Mouse (Mus musculus) retina, adult 2 months (tissue): ENCODE data around the gene Aprt.
"Not testable (repeated sequence)": the region's sequence is repeated elsewhere in the genome, so short reads cannot be mapped to it uniquely, and the experiment has no call there.

Experiments used
- DNase-seq: peaks from one replicate; pipeline ENCODE4 v3.0.0-alpha.2; 2012; ENCODE audit warnings: low read depth, low spot score

Gene Aprt

GRCm38 (mm10) chr8:122586171-122586570, 9.5 kb upstream of the Aprt start:
- no peak for DNase-seq

DNA sequence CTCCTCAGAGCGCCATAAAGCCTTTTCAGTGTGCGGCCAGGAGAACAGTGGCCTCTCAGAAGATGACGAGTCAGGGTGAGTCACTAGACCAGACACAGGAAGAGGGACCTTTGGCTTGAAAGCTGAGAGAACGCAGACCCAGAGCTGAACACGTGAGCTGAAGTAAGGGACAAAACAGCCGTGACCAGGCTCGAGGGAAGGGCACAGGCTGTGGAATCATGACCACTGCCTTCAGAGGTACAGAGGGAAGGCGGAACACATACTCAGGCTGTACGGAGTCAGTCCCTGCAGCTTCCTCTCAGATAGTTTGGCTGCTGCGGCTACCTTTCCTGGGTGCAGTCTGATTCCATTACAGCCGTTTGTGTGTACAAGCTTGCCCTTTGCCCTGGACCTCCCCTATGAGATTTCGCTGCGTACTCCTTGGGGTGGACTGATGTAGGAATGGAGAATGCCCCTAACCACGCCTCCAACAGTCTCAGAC, 8.7 kb upstream of the Aprt start:
- DNase-seq: no peak

DNA sequence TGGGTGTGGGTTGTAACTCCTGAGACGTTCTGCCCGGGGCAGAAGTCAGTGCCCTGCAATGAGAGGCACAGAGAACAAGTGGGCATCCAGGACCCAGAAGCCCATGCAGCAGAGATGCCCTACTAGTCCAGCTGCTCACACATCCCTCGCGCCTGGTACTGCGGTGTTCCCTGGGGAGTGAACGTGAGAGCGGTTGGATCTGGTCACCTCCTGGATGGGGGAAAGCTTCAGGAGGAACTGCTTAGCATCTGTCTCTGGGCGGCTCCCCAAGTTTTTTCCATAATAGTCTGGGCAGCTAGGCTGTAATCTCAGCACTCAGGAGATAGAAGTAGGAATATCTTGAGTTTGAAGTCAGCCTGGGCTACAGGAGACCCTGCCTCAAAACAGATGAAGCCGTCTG, 8.3 kb upstream of the Aprt start:
- DNase-seq: no peak

DNA sequence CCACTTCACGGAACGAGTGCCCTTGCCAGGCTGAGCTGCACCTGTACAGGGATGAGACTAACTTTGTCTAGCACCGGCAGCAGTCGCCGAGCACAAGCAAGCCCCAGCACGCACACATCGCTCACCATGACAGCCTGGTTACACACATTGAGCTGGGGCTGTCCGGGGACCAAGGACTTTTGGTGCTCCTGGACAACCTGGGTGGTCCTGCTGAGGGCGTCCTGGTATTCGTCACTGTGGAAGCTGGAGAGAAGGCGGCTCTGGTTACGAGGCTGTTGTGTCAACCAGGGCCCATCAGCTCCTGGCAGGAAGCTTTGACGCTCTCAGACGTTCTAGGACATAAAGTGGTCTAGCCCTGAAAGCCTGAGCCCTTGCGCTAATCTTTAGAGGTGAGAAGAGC, 4.2 kb upstream of the Aprt start:
- no peak for DNase-seq

- DNase-seq: no peak
These were observed 2.5 kb upstream of the Aprt start for GRCm38 (mm10) chr8:122579196-122579595.

GRCm38 (mm10) chr8:122577116-122577515, 407 bp upstream of the Aprt start:
- no peak for DNase-seq

- DNase-seq: no peak
These were observed 718 bp downstream of the Aprt start for GRCm38 (mm10) chr8:122575735-122576647.

DNA sequence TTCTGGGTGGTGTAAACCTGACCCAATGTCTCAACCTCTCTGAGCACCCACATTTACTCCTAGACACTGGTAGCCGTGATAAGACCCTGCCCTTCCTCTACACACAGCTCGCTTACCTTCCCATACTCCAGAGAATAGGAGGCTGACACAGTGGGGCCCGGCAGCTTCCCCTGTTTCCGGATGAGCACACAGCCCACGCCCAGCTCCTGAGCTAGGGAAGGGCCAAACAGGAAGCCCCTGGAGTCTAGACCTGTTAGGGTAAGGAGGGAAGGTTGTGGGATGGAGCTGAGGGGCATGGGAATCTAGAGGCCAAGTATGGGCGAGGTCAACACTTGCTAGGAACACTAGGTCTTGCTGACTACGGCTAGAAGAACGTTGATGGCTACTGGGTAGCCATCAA, 1.4 kb downstream of the Aprt start:
- DNase-seq: no peak

- DNase-seq: no peak
These were observed 1.9 kb downstream of the Aprt start for GRCm38 (mm10) chr8:122574667-122575251.

DNA sequence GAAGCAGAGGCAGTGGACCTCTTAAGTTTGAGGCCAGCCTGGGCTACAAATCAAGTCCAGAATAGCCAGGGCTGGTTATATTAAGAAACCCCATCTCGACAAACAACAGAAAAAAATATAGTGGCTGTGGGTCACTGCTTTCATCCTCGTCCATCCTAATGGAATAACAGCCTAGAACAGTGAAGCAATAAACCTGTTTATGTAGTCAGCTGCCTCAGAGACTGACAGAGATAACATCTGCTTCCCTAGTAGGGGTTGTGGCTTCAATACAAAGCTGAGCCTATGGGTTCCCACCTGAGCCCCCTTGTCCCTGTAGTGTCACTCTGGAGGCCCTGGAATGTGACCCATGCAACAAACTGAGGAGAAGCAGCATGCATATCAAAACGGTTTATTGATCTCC, 2.4 kb downstream of the Aprt start:
- no peak for DNase-seq

- DNase-seq: no peak
These were observed 3.1 kb downstream of the Aprt start for GRCm38 (mm10) chr8:122573577-122573976.

- not testable (repeated sequence) for DNase-seq
These were observed 3.5 kb downstream of the Aprt start for GRCm38 (mm10) chr8:122573176-122573575.

DNA sequence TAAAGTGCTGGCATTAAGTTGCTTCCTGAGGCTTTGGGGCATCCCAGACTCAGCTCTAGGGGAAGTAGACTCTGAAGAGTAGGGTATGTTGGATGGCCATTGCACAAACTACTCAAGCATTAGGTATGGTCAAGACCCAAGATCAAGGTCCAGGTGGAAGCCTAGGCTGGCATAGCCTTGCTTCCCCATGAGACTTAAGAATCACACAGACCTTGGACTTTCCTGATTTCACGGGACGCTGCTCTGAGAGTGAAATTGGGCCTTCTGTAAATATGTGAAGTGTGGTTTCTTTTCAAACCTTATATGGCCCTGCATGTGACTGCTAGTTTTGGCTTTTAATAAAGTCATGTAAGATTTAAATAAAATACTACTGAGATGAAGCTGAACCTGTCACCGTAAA, 4.0 kb downstream of the Aprt start:
- no peak for DNase-seq

- DNase-seq: no peak
These were observed 4.9 kb downstream of the Aprt start for GRCm38 (mm10) chr8:122571750-122572267.

DNA sequence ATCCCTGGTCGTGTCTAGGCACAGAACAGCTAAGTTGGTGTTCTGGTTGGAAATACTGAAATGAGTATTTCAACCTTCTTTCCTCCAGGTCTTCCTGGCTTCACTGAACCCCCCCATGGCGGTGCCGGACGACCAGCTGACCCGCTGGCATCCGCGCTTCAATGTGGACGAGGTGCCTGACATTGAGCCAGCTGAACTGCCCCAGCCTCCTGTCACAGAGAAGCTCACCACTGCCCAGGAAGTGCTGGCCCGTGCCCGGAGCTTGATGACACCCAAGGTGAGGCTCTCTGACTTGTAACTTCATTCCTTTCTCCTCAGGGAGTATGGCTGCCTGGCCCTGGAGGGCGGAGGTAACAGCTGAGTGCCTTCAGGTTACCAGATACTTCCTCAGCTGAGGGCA, 5.6 kb downstream of the Aprt start:
- no peak for DNase-seq

DNA sequence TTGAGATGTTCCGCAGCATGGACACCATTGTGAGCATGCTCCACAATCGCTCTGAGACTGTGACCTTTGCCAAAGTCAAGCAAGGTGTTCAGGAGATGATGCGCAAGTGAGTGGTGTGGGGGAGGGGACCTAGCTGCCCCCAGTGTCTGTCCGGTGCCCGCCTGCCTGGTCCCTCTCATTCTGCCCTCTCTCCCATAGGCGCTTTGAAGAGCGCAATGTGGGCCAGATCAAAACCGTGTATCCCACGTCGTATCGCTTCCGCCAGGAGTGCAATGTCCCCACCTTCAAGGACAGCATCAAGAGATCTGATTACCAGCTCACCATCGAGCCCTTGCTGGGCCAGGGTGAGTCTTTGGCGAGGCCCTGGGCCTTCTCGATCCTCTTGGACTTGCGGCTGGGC, 6.7 kb downstream of the Aprt start:
- no peak for DNase-seq

GRCm38 (mm10) chr8:122569329-122569728, 7.4 kb downstream of the Aprt start:
- DNase-seq: no peak

DNA sequence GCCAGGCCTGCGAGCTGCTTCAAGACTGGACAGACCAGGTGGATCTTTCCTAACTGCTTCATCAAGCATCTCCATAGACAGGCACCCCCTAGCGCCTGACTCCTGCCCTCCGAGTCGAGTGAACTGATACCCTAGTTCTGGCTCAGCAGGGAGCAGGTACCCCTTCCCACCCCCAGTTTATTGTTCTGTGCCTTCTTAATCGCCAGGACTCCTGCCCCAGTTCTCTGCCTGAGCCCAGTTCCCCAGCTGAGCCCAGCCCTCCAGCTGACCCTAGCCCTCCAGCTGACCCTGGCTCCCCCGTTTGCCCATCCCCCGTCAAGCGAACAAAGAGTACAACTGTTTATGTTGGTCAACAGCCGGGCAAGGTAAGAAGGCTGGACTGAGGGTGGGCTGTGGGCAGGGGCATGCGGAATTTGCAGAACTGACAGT, 7.8 kb downstream of the Aprt start:
- no peak for DNase-seq

- DNase-seq: no peak
These were observed 8.6 kb downstream of the Aprt start for GRCm38 (mm10) chr8:122568109-122568504.

DNA sequence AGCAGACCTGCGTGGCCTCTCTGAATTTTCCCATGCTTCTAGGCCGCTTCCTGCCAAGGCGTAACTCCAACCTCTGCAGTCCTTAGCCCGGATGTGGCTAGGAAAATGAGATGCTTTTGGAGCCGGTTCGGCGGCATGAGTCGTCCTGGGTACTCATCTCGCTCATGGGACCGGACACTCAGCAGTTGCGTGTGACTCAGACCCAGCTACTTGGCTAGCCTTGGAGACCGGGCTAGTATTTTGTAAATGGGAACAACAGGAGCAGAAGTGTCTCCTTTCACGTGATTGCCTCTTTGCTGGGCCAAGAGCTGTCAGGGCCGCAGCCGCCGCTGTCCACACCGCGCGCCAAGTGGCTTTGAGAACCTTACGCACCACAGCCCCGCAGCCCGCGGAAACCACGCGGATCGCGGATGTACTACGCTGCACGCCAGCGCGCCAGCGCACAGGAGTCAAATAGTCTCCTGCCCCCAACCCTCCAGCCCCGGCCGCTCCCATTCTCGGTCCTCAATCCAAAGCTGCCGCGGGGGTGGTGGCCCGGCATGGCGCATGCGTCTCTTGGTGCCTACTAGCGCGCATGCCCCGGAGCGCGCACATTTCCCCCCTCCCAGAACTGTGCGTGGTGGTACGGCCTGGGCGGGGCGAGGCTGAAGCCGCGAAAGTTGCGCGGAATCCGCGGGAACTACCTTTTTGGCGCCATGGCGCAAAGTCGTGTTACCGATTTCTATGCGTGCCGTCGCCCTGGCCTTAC, 9.2 kb downstream of the Aprt start, which contains the start of gene Cdt1:
Gene Cdt1, plus strand, starts transcription at position 655 of the 748 bp plus-strand sequence.
- peak; percentile 83 for DNase-seq

- DNase-seq: peak; percentile 48
These were observed 9.9 kb downstream of the Aprt start for GRCm38 (mm10) chr8:122566766-122567165.
